Mouse (Mus musculus) thymus, postnatal 14 days (tissue): ENCODE measurements around the gene Zfp423.

Source experiments
- DNase-seq: peaks from one replicate; pipeline ENCODE4 v3.0.0; 2021

Gene Zfp423

GRCm38 (mm10) chr8:87662307-87662771 lies 297.1 kb downstream of the Zfp423 start:
- no peak for DNase-seq

DNA sequence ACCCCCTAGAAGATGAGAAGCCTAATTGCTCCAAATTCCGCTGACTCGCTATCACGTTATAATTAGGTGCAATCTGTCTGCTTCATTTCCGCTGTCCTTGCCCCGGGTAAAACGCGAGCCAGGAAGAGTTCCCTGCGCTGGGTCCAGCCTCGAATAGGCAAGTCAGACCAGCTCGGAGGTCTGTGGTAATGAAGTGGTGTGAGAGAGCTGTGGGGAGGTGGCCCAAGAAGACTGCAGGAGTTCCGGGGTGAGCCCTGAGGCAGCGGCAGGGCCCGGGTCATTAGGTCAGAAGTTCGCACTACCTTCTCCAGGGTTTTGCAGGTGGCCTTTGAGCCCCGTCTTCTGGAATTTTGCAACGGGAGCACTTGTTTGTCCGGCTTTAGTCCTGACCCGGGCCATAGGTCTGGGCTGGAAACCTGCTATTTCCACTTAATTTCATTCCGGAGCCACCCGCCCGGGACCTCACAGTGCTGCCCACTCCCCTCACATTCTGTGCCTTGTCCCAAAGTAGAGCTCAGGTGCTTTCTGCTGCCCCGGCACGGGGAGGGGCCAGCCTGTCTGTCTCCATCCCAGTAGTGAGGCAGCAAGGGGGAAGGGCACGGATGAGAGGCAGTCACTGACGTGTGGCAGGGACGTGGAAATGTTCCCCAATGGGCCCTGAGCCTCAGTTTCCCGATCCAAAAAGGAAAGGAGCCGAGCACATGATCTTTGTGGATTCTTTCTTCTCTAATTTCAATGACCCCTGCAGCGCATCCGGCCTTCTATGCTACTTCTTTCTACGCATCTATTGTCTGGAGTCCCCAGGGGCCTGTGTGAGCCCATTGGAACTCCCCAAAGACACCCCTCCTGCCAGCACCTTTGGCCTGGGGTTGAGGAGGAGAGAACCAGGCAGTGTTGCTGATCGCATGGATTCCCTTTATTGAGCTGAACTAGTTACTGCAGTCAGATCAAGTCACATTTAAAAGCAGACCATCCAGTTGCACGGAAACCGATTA lies 298.2 kb downstream of the Zfp423 start:
- DNase-seq: no peak

- peak; percentile 13 for DNase-seq
Observed at GRCm38 (mm10) chr8:87660029-87660915, 299.1 kb downstream of the Zfp423 start.

DNA sequence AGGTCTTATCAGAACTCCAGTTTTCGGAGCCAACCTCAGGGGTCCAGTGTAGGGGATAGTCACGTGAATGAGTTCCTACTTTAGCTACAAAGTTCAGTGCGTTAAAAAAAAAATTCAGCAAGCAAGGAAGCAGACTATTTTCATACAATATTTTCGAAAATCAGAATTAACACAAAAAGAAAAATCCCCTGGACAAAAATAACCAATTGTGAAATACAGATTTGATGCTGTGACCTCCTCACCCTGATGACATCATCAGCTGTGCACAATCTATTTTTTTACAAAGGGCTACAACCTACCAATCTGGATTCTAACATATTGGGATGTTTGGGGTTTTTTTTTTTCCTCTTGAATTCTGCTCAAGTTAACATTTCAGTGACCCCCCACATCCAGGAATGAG lies 301.9 kb downstream of the Zfp423 start:
- DNase-seq: no peak

DNA sequence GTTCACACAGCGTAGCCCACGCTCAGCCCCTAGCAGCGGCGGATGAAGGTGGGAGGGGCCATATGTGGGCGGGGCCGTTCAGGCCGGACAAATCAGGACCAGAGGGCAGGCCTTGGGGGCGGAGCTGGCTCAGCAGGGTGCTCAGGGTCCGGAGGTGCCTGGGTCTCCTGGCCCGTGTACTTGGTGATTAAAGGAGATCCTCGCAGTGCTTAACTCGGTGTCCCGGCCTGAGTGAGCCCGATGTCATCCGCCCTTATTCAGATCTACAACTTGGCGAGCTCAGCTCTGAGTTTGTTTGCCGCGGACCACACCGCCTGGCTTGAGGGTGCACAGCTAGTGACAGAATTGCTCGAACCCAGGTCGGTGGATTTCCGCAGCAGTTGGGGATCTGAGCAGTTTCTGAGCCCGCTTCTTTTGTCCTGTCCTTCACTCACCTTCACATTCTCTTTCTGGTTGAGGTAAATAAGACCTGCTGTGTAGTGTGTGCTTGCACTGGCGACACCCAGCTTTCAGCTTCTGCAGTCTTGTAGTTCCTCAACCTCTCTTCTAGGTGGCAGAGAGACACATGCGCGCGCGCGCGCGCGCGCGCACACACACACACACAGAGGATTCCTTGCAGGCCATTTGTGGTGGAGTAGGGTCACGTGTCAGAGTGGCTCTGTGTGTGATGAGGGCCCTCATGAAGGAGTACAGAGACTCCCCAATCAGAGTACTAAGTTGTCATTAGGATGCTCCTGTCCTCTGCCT lies 302.7 kb downstream of the Zfp423 start:
- DNase-seq: peak; percentile 72

GRCm38 (mm10) chr8:87655946-87656345 lies 303.4 kb downstream of the Zfp423 start:
- no peak for DNase-seq

DNA sequence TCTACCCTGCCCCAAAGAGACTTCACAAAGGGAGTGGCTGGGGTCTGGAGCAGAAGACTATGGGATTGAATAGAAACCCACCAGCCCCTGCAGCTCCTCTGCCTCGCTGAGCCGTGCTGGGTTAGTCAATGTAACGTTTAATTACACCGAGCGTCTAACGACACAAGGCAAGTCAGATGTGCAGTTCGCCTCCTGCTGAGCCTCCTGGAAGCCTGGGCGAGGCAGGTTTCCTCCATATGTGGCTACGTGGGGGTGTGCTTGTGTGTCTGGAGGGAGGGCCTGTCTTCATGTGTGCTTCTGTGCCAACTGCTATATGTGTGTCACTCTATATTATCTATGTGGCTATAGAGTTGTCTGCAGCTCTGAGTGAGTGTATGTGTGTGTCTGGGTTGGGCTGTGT lies 311.6 kb downstream of the Zfp423 start:
- no peak for DNase-seq

GRCm38 (mm10) chr8:87645829-87646483 lies 313.4 kb downstream of the Zfp423 start:
- DNase-seq: no peak

DNA sequence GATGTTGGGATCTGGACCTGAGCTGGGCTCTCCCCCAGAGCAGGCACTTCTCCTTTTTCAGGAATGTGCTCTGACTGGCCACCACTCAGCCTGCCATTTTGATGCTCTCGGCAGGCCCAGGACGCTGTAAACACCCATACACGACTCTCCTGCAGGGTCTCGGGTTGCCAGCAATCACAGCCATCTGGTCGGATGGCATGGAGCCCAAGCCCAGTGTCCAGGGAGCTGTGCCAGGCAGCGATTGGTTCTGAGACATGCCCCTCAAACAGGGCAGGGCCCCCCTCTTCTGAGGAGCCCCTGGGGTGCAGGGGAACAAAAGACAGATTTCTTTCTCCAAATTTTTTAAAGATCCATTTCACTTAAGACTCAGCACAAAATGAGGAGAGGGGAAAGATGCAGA lies 314.0 kb downstream of the Zfp423 start:
- no peak for DNase-seq

- no peak for DNase-seq
Observed at GRCm38 (mm10) chr8:87640930-87641329, 318.5 kb downstream of the Zfp423 start.

- no peak for DNase-seq
Observed at GRCm38 (mm10) chr8:87636226-87636742, 323.1 kb downstream of the Zfp423 start.

- DNase-seq: no peak
Observed at GRCm38 (mm10) chr8:87631776-87632175, 327.6 kb downstream of the Zfp423 start.

GRCm38 (mm10) chr8:87629656-87630055 lies 329.7 kb downstream of the Zfp423 start:
- DNase-seq: no peak

DNA sequence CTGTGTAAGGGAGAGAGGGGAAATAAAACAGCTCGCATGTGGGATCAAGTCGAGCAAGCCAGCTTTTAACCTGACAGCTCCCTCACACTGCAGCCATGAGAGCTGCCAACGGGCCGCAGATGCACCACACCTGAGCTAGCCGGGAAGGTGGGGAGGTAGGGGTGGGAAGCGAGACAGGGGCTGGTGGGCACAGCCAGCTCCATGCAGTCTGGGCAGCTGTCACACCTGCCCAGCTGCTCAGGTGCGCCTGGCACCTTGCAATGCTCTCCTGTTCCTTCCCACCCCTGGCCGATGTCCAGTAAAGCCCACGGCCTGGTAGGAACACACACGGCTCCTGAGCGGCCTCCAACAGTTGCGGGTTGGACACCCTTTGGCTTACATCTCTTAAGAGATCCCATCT lies 338.2 kb downstream of the Zfp423 start:
- DNase-seq: no peak

- no peak for DNase-seq
Observed at GRCm38 (mm10) chr8:87620225-87620624, 339.2 kb downstream of the Zfp423 start.

GRCm38 (mm10) chr8:87619529-87619928 lies 339.9 kb downstream of the Zfp423 start:
- DNase-seq: no peak

GRCm38 (mm10) chr8:87619118-87619517 lies 340.3 kb downstream of the Zfp423 start:
- DNase-seq: no peak

GRCm38 (mm10) chr8:87613701-87614100 lies 345.7 kb downstream of the Zfp423 start:
- DNase-seq: no peak
